Mouse (Mus musculus): ENCODE data around the gene Wee1. TPM values are rescaled to one million over a fixed set of nuclear protein-coding genes. Genes with fewer than 3 reads are reported as not detected.
"Not testable (repeated sequence)": the region's sequence is repeated elsewhere in the genome, so short reads cannot be mapped to it uniquely, and the experiment has no call there.

The Wee1 gene
- polyA plus RNA-seq, 1 experiment from 2014 or later, result 5.2 TPM

DNA sequence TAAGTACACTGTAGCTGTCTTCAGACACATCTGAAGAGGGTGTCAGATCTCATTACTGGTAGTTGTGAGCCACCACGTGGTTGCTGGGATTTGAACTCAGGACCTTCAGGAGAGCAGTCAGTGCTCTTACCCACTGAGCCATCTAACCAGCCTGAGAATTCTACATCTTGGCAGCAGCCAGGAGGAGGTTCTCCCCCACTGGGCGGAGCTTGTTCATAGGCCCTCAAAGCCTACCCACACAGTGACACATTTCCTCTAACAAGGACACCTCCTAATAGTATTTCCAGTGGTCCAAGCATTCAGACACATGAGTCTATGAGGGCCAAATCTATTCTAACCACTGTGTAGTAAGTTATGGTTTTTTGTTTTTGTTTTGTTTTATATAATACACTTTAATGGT lies 6.7 kb downstream of the Wee1 start:
- 91% methylated on average over 2 of the region's 2 CpGs for WGBS
- ATAC-seq (ENCODE audit: low FRiP score), result no peak

DNA sequence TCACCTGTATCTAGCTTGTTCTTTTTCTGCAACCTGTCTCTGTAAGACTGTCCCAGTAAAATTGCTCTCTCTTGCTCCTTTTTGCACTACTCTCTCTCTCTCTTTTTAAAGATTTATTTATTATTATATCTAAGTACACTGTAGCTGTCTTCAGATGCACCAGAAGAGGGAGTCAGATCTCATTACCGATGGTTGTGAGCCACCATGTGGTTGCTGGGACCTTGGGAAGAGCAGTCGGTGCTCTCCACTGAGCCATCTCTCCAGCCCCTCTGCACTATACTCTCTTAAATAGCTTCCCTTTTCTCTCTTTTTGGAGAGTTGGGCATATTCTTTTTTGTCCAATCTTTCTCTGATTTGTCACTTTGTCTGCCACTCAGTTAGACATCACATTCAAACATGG lies 10.4 kb downstream of the Wee1 start:
- ATAC-seq (ENCODE audit: low FRiP score); H3K4me2 ChIP-seq; H3K4me3 ChIP-seq; H3K4me1 ChIP-seq (replicated peaks); H3K27ac ChIP-seq; H3K27me3 ChIP-seq; H3K9me3 ChIP-seq; H3K9ac ChIP-seq: not testable (repeated sequence)
- H3K36me3 ChIP-seq, result peaks cover 18% of the 10 kb centered on the region; the same call in 1 of the 2 replicates
- 75% methylated on average over 2 of the region's 2 CpGs for WGBS

More for the DNA sequence above, 6.7 kb downstream of the Wee1 start:
- Histone ChIP-seq H3K9me3 (no peaks in the 10 kb centered on the region), H3K4me3 (no peak overlapping the region), H3K36me3 (no peaks in the 10 kb centered on the region), H3K4me1 (replicated peaks) (peaks cover 2% of the 10 kb centered on the region), H3K4me2 (no peak overlapping the region), H3K27ac (no peak overlapping the region), H3K27me3 (no peaks in the 10 kb centered on the region), H3K9ac (no peak overlapping the region)

DNA sequence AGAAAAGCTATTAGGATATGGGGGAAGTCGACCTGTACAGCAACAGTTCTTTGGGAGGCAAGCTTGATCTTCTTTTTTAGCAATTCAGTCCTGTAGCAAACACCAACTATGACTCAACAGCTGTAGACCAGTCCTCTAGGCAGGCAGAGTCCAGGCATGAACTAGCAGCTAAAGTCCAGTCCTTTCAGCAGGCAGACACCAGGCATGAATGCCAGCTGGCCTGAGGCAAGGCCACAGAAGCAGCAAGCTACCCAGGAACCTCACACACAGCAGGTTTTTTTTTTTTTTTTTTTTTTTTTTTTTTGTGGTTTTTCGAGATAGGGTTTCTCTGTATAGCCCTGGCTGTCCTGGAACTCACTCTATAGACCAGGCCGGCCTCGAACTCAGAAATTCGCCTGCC lies 12.1 kb downstream of the Wee1 start:
- Histone ChIP-seq H3K4me1 (replicated peaks) (no peaks in the 10 kb centered on the region), H3K9me3 (no peaks in the 10 kb centered on the region), H3K4me3 (no peak overlapping the region), H3K36me3 (peaks cover 27% of the 10 kb centered on the region), H3K4me2 (no peak overlapping the region), H3K27me3 (no peaks in the 10 kb centered on the region), H3K27ac (no peak overlapping the region), H3K9ac (no peak overlapping the region)
- ATAC-seq (ENCODE audit: low FRiP score), result no peak
- WGBS, result 93% methylated on average over 5 of the region's 5 CpGs

DNA sequence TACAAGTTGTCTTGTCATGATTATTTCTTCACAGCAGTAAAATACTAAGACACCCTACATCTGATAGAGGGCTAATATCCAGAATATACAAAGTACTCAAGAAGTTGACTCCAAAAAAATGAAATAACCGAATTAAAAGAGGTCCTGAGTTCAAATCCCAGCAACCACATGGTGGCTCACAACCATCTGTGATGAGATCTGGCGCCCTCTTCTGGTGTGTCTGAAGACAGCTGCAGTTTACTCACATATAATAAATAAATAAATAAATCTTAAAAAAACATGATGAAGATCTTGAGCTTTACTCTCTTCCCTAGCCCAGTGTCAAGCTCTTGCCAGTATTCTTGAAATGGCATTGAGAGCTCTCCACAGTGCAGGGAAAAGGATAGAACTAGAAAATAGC lies 16.7 kb downstream of the Wee1 start:
- Histone ChIP-seq H3K36me3 (peaks cover 40% of the 10 kb centered on the region), H3K4me3 (no peak overlapping the region), H3K27me3 (no peaks in the 10 kb centered on the region), H3K4me1 (replicated peaks) (no peaks in the 10 kb centered on the region), H3K27ac (no peak overlapping the region), H3K4me2 (no peak overlapping the region), H3K9ac (no peak overlapping the region), H3K9me3 (no peaks in the 10 kb centered on the region)
- WGBS, result 86% methylated on average over 2 of the region's 2 CpGs
- no peak for ATAC-seq (ENCODE audit: low FRiP score)

DNA sequence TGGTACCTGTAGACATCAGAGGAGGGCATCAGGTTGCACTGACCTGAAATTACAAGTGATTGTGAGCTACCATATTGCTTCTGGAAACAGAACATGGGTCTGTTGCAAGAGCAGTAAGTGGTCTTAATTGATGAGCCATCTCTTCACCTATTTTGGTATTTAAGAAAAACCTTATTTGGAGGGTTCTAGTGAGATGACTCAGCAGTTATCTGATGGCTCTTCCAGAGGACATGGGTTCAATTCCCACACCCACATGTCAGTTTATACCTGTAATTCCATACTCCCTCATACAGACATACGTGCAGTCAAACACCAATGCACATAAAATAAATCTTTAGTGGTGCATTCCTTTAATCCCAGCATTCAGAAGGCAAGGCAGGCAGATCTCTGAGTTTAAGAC lies 22.0 kb downstream of the Wee1 start:
- H3K9ac ChIP-seq, result no peak overlapping the region
- no peaks in the 10 kb centered on the region for H3K4me1 ChIP-seq (replicated peaks)
- peaks cover 15% of the 10 kb centered on the region for H3K36me3 ChIP-seq
- no peak overlapping the region for H3K4me3 ChIP-seq
- H3K27me3 ChIP-seq, result no peaks in the 10 kb centered on the region
- no peak for ATAC-seq (ENCODE audit: low FRiP score)
- WGBS, result 97% methylated on average over 1 of the region's 1 CpGs
- no peak overlapping the region for H3K4me2 ChIP-seq
- H3K9me3 ChIP-seq, result no peaks in the 10 kb centered on the region
- no peak overlapping the region for H3K27ac ChIP-seq

DNA sequence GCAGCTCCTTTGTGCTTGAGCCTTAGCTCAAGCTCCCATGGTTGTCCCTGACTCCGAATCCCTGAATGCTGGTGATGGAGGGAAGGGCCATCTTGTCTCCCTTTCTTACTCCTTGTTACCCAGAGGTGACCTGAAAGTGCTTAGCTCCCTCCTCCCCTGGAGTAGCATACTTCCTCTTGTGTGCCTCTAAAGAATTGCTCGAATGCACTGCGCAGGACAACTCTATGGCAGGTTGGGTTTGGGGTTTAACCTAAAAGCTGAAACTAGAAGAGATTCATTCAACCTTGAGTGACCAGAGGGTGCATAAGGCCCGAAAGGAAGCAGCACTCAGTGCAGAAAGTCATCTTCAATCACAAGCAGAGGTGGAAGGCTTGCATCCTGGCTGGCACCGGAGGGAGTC lies 31.0 kb downstream of the Wee1 start:
- H3K36me3 ChIP-seq, result no peaks in the 10 kb centered on the region
- H3K4me2 ChIP-seq, result no peak overlapping the region
- H3K4me3 ChIP-seq, result no peak overlapping the region
- no peaks in the 10 kb centered on the region for H3K27me3 ChIP-seq
- no peak overlapping the region for H3K9ac ChIP-seq
- H3K4me1 ChIP-seq (replicated peaks), result no peaks in the 10 kb centered on the region
- H3K9me3 ChIP-seq, result no peaks in the 10 kb centered on the region
- WGBS, result 90% methylated on average over 5 of the region's 5 CpGs
- no peak for ATAC-seq (ENCODE audit: low FRiP score)
- H3K27ac ChIP-seq, result no peak overlapping the region

DNA sequence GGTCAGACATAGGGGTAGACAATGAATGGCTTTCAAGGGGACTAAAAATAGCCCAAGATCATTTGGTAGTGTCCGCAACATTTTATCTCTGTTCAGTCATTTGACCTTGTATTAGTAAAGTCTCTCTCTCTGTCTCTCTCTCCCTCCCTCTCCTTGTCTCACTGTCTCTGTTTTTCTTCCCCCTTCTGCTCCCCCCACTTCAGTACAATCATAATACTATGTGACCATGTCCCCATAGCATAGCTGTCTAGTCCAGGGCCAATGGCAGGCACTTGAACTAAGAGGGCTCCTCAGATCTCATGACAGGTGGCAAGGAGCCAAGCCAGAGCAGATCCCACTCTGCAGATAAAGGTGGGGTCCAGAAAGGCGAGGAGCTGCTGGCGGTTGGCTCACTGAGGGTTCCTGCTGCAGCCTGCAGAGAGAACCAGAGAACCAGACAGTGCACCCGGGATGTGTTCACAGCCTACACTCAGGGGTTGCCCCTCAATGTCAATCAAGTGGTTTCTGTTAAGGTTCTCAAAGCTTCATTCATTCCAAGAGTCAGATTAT lies 34.9 kb downstream of the Wee1 start:
- no peaks in the 10 kb centered on the region for H3K36me3 ChIP-seq
- H3K9ac ChIP-seq, result no peak overlapping the region
- no peak overlapping the region for H3K27ac ChIP-seq
- no peaks in the 10 kb centered on the region for H3K9me3 ChIP-seq
- no peaks in the 10 kb centered on the region for H3K4me1 ChIP-seq (replicated peaks)
- H3K4me2 ChIP-seq, result no peak overlapping the region
- no peaks in the 10 kb centered on the region for H3K27me3 ChIP-seq
- H3K4me3 ChIP-seq, result no peak overlapping the region
- no peak for ATAC-seq (ENCODE audit: low FRiP score)
- WGBS, result 65% methylated on average over 4 of the region's 4 CpGs

DNA sequence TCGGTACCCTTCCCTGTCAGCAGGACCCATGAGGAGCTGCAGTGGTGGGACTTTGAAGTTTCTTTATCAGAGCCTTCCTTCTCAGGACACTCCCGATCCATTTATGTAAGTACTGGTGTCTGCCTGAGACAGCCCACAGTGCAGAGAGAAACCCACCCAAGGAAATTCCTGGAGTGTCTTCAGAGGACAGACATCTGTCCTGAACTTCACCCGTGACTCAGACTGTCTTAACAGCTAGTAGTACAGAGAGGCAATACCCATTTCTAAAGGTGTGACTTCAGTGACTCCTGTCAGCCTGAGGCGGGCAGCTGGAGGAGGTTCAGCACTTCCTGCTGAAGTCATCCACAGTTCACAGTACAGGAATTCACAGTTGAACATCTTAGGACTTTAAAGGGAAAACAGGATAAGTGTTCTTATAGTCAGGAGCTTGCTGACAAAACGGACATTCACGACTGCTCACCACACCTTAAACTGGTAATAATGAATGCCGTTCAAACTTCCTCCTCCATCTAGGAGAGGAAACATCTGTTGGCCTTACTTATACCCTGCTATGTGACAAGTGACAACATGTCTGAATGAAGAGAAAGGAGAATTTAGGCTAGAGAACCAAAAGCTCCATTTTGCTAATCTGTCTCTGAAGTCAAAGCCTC lies 35.5 kb downstream of the Wee1 start:
- 75% methylated on average over 7 of the region's 7 CpGs for WGBS
- ATAC-seq (ENCODE audit: low FRiP score), result no peak

DNA sequence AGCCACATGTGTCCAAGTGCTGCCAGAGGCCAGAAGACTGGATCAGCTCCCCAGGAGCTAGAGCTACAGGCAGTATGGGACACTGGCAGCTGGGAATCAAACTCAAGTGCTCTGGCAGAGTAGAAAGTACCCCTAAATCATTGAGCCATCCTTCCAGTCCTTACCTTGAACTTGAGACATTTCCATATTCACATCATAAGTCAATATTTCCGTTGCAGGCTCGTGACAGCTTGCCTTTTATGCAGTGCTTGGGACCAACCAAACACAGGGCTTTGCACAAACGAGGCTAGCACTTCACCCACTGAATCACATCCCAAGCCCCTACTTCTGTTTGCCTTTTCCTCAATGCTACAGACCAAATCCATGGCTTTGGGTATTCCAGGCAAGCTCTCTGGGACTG lies 36.2 kb downstream of the Wee1 start:
- Histone ChIP-seq H3K9me3 (no peaks in the 10 kb centered on the region), H3K4me2 (no peak overlapping the region), H3K4me3 (no peak overlapping the region), H3K9ac (no peak overlapping the region), H3K36me3 (no peaks in the 10 kb centered on the region), H3K4me1 (replicated peaks) (no peaks in the 10 kb centered on the region), H3K27ac (no peak overlapping the region), H3K27me3 (no peaks in the 10 kb centered on the region)
- no peak for ATAC-seq (ENCODE audit: low FRiP score)
- 78% methylated on average over 3 of the region's 3 CpGs for WGBS

More for the DNA sequence above, 35.5 kb downstream of the Wee1 start:
- Histone ChIP-seq H3K4me2 (no peak overlapping the region), H3K9ac (no peak overlapping the region), H3K27ac (no peak overlapping the region), H3K4me3 (no peak overlapping the region), H3K9me3 (no peaks in the 10 kb centered on the region), H3K27me3 (no peaks in the 10 kb centered on the region), H3K4me1 (replicated peaks) (no peaks in the 10 kb centered on the region), H3K36me3 (no peaks in the 10 kb centered on the region)

DNA sequence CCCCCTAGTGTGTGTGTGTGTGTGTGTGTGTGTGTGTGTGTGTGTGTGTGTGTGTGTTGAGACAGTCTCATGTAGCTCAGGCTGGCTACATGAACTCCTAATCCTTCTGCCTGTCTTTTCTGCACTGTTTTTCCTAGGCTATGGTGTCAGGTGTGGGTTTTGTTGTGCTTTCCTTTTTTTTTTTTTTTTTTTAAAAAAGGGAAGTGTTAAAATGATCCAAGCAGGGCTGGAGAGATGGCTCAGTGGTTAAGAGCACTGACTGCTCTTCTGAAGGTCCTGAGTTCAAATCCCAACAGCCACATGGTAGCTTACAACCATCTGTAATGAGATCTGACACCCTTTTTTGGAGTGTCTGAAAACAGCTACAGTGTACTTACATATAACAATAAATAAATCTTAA lies 38.3 kb downstream of the Wee1 start:
- H3K27ac ChIP-seq; H3K4me2 ChIP-seq; H3K36me3 ChIP-seq; H3K9me3 ChIP-seq; ATAC-seq (ENCODE audit: low FRiP score); H3K4me3 ChIP-seq; H3K27me3 ChIP-seq; H3K9ac ChIP-seq; H3K4me1 ChIP-seq (replicated peaks): not testable (repeated sequence)

DNA sequence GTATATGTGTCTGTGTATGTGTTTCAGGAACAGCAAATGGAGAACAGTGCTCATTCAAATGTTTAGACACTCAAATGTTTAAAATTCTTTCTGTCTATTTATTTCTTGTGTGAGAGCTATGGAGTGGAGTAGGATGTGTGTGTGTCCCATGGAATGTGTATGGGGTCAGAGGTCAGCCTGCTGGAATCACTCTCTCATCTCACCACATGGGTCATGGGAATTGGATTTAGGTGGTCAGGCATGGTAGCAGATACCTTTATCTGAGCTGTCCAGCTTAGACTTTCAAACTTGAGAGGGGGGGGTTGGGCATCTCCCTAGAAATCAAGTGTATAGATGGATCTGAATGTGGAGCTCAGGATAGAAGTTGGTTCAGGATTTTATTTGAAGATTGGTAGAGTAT lies 38.8 kb downstream of the Wee1 start:
- Histone ChIP-seq H3K36me3 (no peaks in the 10 kb centered on the region), H3K9me3 (no peaks in the 10 kb centered on the region), H3K27ac (no peak overlapping the region), H3K4me3 (no peak overlapping the region), H3K27me3 (no peaks in the 10 kb centered on the region), H3K4me1 (replicated peaks) (no peaks in the 10 kb centered on the region; the same call in 1 of the 2 replicates), H3K4me2 (no peak overlapping the region), H3K9ac (no peak overlapping the region)
- ATAC-seq (ENCODE audit: low FRiP score), result no peak

DNA sequence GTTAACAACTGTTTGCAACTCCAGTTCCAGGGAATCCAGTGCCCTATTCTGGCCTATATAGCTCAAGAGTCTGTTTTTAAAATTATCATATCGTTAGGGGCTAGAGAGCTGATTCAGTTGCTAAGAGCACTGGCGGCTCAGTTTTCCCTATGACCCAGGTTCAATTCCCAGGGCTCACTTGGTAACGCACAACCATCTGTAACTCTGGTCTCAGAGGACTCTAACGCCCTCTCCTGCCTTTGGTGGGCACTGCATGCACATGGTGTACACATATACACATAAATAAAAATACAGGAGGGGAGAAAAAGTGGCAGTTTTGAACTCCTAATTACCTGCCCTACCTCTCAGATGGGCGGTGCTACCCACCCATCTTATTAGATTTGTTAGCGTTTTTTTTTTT lies 41.2 kb downstream of the Wee1 start:
- Histone ChIP-seq H3K4me2 (no peak overlapping the region), H3K27ac (no peak overlapping the region), H3K9me3 (no peaks in the 10 kb centered on the region), H3K9ac (no peak overlapping the region), H3K27me3 (no peaks in the 10 kb centered on the region), H3K4me1 (replicated peaks) (no peaks in the 10 kb centered on the region; the same call in 1 of the 2 replicates), H3K4me3 (no peak overlapping the region), H3K36me3 (no peaks in the 10 kb centered on the region)
- ATAC-seq (ENCODE audit: low FRiP score), result no peak
- 90% methylated on average over 6 of the region's 6 CpGs for WGBS

DNA sequence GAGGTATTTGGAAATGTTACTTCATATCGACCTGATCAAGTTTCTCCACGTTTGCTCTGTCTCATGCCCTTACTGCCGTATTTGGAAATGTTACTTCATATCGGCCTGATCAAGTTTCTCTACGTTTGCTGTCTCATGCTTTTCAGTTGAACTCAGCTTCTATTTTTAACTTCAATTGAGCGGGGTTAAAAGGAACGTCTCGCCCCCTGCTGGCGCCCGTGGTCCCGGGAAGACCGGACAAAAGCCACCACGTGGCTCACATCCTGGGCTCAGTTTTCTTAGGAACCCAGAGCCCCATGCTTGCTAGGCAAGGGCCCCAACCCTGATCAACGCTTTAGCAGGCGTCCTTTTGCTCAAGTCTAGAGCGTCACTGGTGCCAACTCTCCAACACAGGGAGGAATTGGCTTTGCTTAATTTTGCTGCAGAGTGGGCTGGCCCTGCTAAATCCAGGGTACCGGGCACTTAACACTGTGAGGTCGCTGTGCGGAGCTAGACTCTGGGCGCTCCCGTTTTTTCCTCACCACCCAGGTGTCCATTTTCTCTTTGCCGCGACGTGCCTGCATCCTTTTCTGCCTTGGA lies 42.3 kb downstream of the Wee1 start:
- WGBS, result under 1% methylated on average over 24 of the region's 24 CpGs
- Histone ChIP-seq H3K9ac (peak overlapping the region; percentile 77), H3K4me2 (peak overlapping the region; percentile 79), H3K4me3 (peak overlapping the region; percentile 53), H3K4me1 (replicated peaks) (no peaks in the 10 kb centered on the region; the same call in 1 of the 2 replicates), H3K9me3 (no peaks in the 10 kb centered on the region), H3K36me3 (no peaks in the 10 kb centered on the region), H3K27ac (peak overlapping the region; percentile 90), H3K27me3 (no peaks in the 10 kb centered on the region)
- ATAC-seq (ENCODE audit: low FRiP score), result peak; percentile 86
